Mouse (Mus musculus) heart, postnatal 0 days (tissue): ENCODE results near the gene Las1l.

Source experiments
- CTCF ChIP-seq: IDR thresholded peaks from 2 replicates; pipeline ENCODE4 v1.5.1; 2016; ENCODE audit warnings: antibody characterized with exemption, control low read depth, low read depth
- EP300 ChIP-seq: IDR thresholded peaks from 2 replicates; pipeline ENCODE4 v1.6.1; 2016; ENCODE audit warnings: antibody characterized with exemption, low read depth

DNA sequence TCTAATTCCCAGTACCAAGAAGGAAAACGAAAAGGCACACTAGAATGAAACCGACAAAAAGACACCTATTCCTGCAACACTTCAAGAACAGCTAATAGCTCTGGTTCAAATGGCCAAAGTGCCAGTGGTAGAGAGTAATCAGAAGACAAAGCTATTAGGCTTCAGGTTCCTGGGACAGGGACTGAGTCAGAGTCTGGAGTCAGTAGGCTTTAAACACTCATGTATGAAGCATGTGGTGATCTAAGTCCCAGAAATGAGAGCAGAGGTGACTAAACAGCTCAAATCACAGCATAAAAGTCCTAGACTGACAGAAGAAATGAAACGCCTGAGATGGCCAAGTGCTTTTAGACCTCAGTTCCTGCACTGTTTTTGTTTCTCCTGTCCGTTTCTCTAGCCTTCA, 8.6 kb downstream of the Las1l start:
- TF ChIP-seq CTCF = no peak
- no peak for TF ChIP-seq EP300
